Mouse (Mus musculus): ENCODE measurements around the gene Egflam. TPM values are rescaled to one million over a fixed set of nuclear protein-coding genes. Genes with fewer than 3 reads are reported as not detected.

The Egflam gene
- total and polyA plus RNA-seq, 3 experiments, result not detected

GRCm38 (mm10) chr15:7247321-7247720, 150.9 kb downstream of the Egflam start:
- peaks cover 93% of the 10 kb centered on the region for H3K27me3 ChIP-seq (replicated peaks)
- H3K27ac ChIP-seq (ENCODE audit: insufficient read depth, low read depth), result no peak overlapping the region
- H3K79me2 ChIP-seq (replicated peaks; ENCODE audit: control insufficient read depth, extremely low read depth, insufficient read depth, poor library complexity, severe bottlenecking), result no peaks in the 10 kb centered on the region
- H3K4me1 ChIP-seq (ENCODE audit: control insufficient read depth in 1 of 2, insufficient read depth in 2 of 2), result no peaks in the 10 kb centered on the region
- peaks cover 30% of the 10 kb centered on the region for H3K9me3 ChIP-seq (replicated peaks; ENCODE audit: low read length)
- TF ChIP-seq MAFK (IDR thresholded peaks at IDR 0.05; ENCODE audit: insufficient replicate concordance, low read length), result no peak
- no peak for TF ChIP-seq USF1 (IDR thresholded peaks at IDR 0.05; ENCODE audit: low read depth, low read length)
- no peak for TF ChIP-seq ZMIZ1 (IDR thresholded peaks at IDR 0.05; ENCODE audit: low read depth, low read length)
- no peak for TF ChIP-seq CTCF (conservative IDR thresholded peaks at IDR 0.05 in 1 of 2, IDR thresholded peaks at IDR 0.05 in 1 of 2; ENCODE audit: low read depth in 2 of 2, low read length in 2 of 2)
- no peaks in the 10 kb centered on the region for H3K36me3 ChIP-seq (replicated peaks in 1 of 2; ENCODE audit: control insufficient read depth in 1 of 2, insufficient read depth in 1 of 2, low read length in 1 of 2)
- DNase-seq (ENCODE audit: extremely low read depth), result no peak
- no peak overlapping the region for H3K4me2 ChIP-seq (ENCODE audit: insufficient read depth, low read depth, poor library complexity, severe bottlenecking)
- H3K4me3 ChIP-seq (replicated peaks in 1 of 3; ENCODE audit: low read depth in 2 of 3, low read length in 2 of 3, poor library complexity in 1 of 3), result no peak overlapping the region
- in situ Hi-C loops (cut with MboI; ENCODE audit: low pct_ligation_motif_present, low pct_unique_long_range_greater_than_20kb, low sequenced_read_pairs) (no loop called here), dilution Hi-C loops (cut with MboI; ENCODE audit: extremely low pct_ligation_motif_present, extremely low pct_unique_long_range_greater_than_20kb, low sequenced_read_pairs) (no loop called here)
- H3K9ac ChIP-seq (ENCODE audit: insufficient read depth, low read depth), result no peak overlapping the region

- H3K9ac ChIP-seq (ENCODE audit: insufficient read depth, low read depth), result no peak overlapping the region
- H3K9me3 ChIP-seq (replicated peaks; ENCODE audit: low read length), result no peaks in the 10 kb centered on the region
- no peak overlapping the region for H3K4me2 ChIP-seq (ENCODE audit: insufficient read depth, low read depth, poor library complexity, severe bottlenecking)
- dilution Hi-C loops (cut with MboI; ENCODE audit: extremely low pct_ligation_motif_present, extremely low pct_unique_long_range_greater_than_20kb, low sequenced_read_pairs) (no loop called here), in situ Hi-C loops (cut with MboI; ENCODE audit: low pct_ligation_motif_present, low pct_unique_long_range_greater_than_20kb, low sequenced_read_pairs) (no loop called here)
- no peaks in the 10 kb centered on the region for H3K4me1 ChIP-seq (ENCODE audit: control insufficient read depth in 1 of 2, insufficient read depth in 2 of 2)
- no peaks in the 10 kb centered on the region for H3K36me3 ChIP-seq (replicated peaks in 1 of 2; ENCODE audit: control insufficient read depth in 1 of 2, insufficient read depth in 1 of 2, low read length in 1 of 2)
- H3K27ac ChIP-seq (ENCODE audit: insufficient read depth, low read depth), result no peak overlapping the region
- no peak for TF ChIP-seq NELFE (IDR thresholded peaks at IDR 0.05; ENCODE audit: low read depth, low read length)
- TF ChIP-seq ETS1 (conservative IDR thresholded peaks at IDR 0.05; ENCODE audit: low read depth, low read length), result no peak
- no peak for TF ChIP-seq TCF12 (IDR thresholded peaks at IDR 0.05; ENCODE audit: low read depth, low read length)
- TF ChIP-seq ZKSCAN1 (IDR thresholded peaks at IDR 0.05; ENCODE audit: borderline replicate concordance, low read depth, low read length), result no peak
- TF ChIP-seq RAD21 (IDR thresholded peaks at IDR 0.05; ENCODE audit: low read depth, low read length), result no peak
- TF ChIP-seq USF1 (IDR thresholded peaks at IDR 0.05; ENCODE audit: low read depth, low read length), result no peak
- no peak for TF ChIP-seq RCOR1 (conservative IDR thresholded peaks at IDR 0.05; ENCODE audit: low read depth, low read length)
- no peak overlapping the region for H3K4me3 ChIP-seq (replicated peaks in 1 of 3; ENCODE audit: low read depth in 2 of 3, low read length in 2 of 3, poor library complexity in 1 of 3)
- DNase-seq (ENCODE audit: extremely low read depth), result no peak
- H3K27me3 ChIP-seq (replicated peaks), result peaks cover 91% of the 10 kb centered on the region
- H3K79me2 ChIP-seq (replicated peaks; ENCODE audit: control insufficient read depth, extremely low read depth, insufficient read depth, poor library complexity, severe bottlenecking), result no peaks in the 10 kb centered on the region
Measured at GRCm38 (mm10) chr15:7242161-7242850, 155.9 kb downstream of the Egflam start.

- no peak overlapping the region for H3K4me3 ChIP-seq (replicated peaks in 1 of 3; ENCODE audit: low read depth in 2 of 3, low read length in 2 of 3, poor library complexity in 1 of 3)
- TF ChIP-seq RAD21 (IDR thresholded peaks at IDR 0.05; ENCODE audit: low read depth, low read length), result no peak
- no peak for TF ChIP-seq ZMIZ1 (IDR thresholded peaks at IDR 0.05; ENCODE audit: low read depth, low read length)
- no peak for TF ChIP-seq MAZ (IDR thresholded peaks at IDR 0.05; ENCODE audit: low read depth, low read length)
- TF ChIP-seq UBTF (IDR thresholded peaks at IDR 0.05; ENCODE audit: low read depth, low read length), result no peak
- no peak overlapping the region for H3K9ac ChIP-seq (ENCODE audit: insufficient read depth, low read depth)
- dilution Hi-C loops (cut with MboI; ENCODE audit: extremely low pct_ligation_motif_present, extremely low pct_unique_long_range_greater_than_20kb, low sequenced_read_pairs), result no loop called here
- H3K27me3 ChIP-seq (replicated peaks), result peaks cover 92% of the 10 kb centered on the region
- no peaks in the 10 kb centered on the region for H3K79me2 ChIP-seq (replicated peaks; ENCODE audit: control insufficient read depth, extremely low read depth, insufficient read depth, poor library complexity, severe bottlenecking)
- no peaks in the 10 kb centered on the region for H3K9me3 ChIP-seq (replicated peaks; ENCODE audit: low read length)
- no peaks in the 10 kb centered on the region for H3K4me1 ChIP-seq (ENCODE audit: control insufficient read depth in 1 of 2, insufficient read depth in 2 of 2)
- H3K36me3 ChIP-seq (replicated peaks in 1 of 2; ENCODE audit: control insufficient read depth in 1 of 2, insufficient read depth in 1 of 2, low read length in 1 of 2), result no peaks in the 10 kb centered on the region
- DNase-seq (ENCODE audit: extremely low read depth), result no peak
- H3K4me2 ChIP-seq (ENCODE audit: insufficient read depth, low read depth, poor library complexity, severe bottlenecking), result no peak overlapping the region
- no peak overlapping the region for H3K27ac ChIP-seq (ENCODE audit: insufficient read depth, low read depth)
- in situ Hi-C loops (cut with MboI; ENCODE audit: low pct_ligation_motif_present, low pct_unique_long_range_greater_than_20kb, low sequenced_read_pairs), result no loop called here
Measured at GRCm38 (mm10) chr15:7240950-7241349, 157.2 kb downstream of the Egflam start.
